Mouse (Mus musculus) monocyte, adult 2 months (primary cell): ENCODE data around the gene Sh3pxd2a.

Experiments
- DNase-seq, 2 experiments: peaks; one replicate each; pipeline ENCODE4 v3.0.0; 2022; ENCODE audit warnings: low spot score in 2 of 2, low read depth in 1 of 2

Gene Sh3pxd2a

GRCm38 (mm10) chr19:47316288-47317062 lies 147.7 kb downstream of the Sh3pxd2a start:
- DNase-seq: no peak

DNA sequence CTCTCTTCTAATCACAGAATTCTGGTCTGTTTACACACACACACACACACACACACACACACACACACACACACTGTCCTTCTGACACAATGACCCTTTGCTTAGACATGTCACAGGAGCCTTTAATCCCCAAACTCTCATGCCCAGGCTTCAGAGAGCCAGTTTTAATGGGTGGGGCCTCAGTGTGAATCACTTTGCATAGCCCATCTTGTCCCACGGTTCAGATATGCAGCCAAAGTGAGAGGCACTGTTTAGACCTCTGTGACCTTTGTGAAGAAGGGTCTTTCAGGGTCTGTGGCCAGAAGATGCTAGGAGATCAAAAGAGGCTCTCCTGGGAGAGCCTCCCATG lies 148.3 kb downstream of the Sh3pxd2a start:
- no peak for DNase-seq

- DNase-seq: no peak
These were observed 148.9 kb downstream of the Sh3pxd2a start for GRCm38 (mm10) chr19:47315091-47315916.

GRCm38 (mm10) chr19:47314076-47314941 lies 149.9 kb downstream of the Sh3pxd2a start:
- DNase-seq: no peak

DNA sequence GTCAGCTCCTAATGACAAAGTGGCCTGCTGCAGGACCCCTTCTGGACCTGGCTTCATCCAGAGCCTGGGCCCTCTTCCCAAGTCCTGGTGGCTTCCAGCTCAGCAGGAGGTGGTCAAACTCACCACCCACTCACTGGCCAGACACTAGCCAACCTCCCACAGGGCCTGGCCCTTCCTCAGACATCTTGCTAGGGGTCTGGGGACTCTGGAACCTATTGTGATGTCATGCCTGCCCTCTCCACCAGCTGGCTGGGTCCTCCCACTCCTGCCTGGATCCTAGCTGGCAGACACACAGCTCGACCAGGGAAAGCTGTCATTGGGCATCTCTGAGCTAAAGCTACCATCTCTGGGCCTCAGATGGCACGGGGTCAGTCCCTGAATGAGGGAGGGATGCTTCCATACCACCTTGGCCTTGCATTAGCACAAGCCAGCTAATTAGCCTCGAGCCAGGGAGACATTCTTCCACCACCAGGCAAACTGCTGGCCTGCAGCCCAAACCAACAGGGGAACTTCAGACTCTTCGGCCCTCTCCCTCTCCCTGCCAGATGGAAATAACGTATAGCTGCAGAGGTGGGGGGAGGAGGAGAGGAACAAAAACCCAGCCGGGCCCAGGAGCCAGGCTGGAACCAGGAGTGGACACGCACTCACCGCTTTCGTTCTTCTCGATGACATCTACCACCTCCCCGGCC lies 150.7 kb downstream of the Sh3pxd2a start:
- no peak for DNase-seq

GRCm38 (mm10) chr19:47311162-47311561 lies 153.0 kb downstream of the Sh3pxd2a start:
- DNase-seq: no peak

DNA sequence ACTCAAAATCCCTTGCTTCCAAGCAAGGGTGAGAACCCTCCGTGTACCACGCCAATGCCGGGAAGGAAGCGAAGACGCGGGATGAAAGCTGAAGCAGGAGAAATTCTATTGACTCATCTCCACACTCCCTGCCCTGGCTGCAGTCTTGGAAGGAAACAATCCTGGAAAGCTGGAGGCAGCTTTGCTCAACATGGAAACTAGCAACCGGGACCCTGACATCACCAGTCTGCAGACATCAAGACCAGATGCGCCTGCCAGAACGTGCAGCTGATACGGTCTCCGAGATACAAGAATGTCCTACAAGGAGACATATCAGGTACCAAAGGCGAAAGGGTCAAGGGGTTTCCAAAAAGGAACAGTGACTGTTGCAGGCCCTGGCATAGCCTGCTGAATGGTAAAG lies 154.4 kb downstream of the Sh3pxd2a start:
- no peak for DNase-seq

- DNase-seq: no peak
These were observed 157.3 kb downstream of the Sh3pxd2a start for GRCm38 (mm10) chr19:47306917-47307315.

GRCm38 (mm10) chr19:47306128-47306916 lies 157.9 kb downstream of the Sh3pxd2a start:
- no peak for DNase-seq

DNA sequence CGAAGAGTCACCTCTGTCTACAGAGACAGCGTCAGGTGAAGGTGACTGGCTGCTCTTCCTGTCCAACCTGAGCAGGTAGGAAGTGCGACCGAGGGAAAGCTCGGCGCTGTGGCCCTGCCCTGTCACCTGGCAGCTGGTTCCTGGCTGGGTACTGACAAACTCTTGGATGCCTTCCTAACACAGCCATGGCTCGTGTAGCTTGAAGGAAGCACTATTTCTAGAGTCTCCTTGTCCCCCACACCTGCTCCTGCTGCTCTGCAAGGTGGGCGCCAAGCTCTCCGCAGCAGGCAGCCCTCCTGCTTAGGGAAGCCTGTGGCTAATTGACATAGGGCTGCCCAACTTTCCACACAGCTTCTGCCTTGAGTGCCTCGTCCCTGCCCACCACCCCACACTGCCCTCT lies 158.8 kb downstream of the Sh3pxd2a start:
- DNase-seq: no peak

DNA sequence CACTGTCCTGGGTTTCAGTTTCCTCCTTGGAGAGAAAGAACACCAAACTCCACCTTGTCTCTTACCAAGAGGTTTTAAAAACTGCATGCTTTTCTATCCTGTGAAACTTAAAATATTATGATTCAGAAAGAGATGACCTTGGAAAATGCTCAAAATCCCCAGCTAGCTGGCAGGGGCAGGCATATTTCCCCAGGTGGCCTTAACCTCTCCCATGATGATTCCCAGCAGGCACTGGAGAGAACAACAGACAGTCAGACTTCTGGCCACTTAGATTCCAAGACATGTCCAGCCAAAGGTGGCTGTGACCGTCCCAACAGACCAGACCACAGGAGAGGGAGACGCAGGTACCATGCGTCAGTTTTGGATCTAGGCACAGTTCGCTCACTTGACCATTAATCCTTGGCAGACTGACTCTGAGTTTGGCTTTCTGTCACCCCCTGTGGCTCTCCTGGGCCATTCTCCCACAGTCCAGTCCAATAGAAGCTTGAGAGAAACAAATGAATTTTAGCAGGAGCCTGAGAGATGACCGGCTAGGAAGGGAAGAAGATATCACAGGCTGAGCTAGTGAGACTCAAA lies 159.9 kb downstream of the Sh3pxd2a start:
- no peak for DNase-seq

DNA sequence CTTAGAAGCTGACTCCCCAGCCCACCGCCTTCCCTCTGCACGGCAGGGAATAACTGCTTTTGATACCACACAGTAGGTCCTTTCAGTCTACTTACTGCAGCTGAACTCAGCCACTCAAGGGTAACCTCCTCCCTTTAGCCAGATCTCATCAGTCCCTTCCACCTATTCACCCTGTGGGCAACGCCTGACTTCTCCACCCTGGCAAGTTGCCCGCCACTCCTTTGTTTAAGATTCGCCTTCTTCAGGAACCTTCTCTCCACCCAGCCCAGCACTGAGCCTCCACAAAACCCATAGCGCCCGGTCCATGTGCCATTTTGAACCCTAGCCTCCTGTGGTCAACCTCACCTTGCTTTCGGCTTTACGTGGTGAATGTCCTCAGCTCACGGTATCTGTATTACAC lies 161.1 kb downstream of the Sh3pxd2a start:
- DNase-seq: no peak

DNA sequence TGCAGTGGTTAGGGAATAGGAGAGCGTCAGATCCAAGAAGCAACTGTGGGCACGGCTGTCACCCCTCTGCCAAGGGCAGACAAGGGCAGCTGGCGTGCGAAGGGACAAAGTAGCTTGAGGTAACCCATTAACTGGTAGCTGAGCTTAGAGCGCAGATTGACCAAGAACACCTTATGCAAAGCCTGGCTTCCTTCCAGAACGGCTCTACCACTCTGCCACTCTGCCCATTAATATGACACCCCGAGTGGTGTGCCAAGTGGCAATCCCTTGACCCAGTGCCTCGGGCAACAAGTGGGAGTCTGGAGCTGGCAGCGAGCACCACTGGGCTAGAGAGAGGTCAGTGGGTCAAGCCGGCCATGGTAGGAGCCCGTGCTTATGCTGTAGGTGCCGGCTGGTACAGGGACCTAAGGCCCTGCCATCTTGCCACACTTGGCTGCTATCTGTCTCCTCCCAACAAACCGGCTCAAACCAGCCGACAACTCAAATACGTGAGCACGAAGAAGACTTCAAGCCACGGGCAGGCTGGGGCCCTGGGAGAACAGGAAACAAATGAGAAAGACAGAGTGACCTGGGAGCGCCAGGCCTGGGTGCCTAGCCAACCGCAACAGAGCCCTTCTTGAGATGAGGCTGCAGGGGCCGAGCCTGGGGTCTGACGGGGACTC lies 161.9 kb downstream of the Sh3pxd2a start:
- no peak for DNase-seq

DNA sequence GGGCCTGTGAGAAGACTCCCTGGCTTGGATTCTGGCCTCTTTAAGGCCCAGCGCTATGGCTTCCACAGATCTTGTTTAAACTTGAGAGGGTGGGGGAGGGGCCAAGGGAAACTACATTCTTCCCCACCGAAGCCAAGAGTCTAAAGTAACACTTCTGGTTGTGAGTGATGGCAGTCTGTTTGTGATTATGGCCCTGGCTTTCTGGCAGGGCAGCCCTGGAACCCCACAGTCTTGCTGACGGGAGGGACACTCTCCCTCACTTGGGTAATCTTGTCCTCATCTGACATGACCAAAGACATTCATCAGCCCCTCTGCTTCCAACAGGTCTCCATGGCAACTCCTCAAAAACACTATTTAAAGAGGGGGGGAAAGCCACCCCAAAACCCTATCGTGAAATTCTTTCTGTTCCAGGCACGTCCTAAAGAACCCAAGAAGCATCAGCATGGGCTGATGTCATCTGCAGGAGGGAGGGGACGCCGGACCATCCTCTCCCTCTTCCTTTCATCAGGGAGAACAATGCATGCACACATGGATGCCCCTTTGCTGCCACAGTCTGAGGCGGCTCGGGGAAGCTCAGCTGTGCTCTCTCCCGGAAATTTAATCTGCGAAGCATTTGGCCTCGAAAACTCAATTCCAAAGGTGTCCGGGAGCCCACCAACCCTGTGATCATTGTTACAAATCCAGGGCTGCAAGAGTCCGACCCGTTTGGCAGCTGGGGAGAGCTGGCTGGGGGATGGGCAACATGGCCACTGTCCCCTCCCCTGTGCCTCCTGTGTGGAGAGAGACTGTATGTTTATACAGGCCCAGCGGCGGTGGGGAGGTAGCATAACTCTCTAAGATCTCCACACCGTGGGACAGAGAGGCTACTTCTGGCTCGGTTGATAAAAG lies 162.7 kb downstream of the Sh3pxd2a start:
- no peak for DNase-seq

- DNase-seq: no peak
These were observed 166.1 kb downstream of the Sh3pxd2a start for GRCm38 (mm10) chr19:47298100-47298499.

GRCm38 (mm10) chr19:47292451-47292951 lies 171.7 kb downstream of the Sh3pxd2a start:
- DNase-seq: no peak

DNA sequence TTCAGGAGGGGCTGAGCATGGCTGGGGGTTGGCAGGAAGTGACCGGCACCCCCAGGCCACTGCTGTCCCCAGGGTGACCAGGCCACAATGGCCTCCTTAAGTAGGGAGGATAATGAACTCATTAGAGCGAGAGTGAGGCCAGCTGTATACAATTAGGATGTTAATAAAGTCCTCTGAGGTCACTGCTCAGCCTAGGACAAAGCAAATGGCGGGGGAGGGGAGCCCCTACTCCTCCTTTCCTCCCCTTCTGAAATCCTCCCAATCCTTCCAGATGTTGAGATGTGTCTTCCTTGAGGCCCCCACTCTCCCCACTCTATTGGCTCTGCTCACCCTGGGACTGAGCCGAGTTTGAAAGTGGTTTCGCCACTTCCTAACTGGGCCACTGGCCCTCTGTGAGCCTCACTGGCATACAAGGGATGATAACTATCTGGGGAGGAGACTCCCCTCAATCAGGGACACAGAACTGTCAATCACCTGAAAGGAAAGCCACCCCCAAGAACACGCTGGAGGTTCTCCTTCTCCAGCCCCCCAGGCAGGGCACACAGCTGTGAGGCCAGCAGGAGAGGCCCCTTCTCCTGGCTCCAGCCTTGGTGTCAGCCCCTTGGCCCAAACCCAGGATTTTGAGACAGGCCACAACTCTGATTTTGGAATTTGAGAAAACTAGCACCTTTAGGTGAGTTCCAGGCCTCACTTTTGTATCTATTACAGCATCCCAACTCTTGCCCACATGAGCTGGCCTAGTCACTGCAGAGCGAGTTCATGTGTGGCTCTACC lies 172.7 kb downstream of the Sh3pxd2a start:
- DNase-seq: no peak
